Mouse (Mus musculus) heart, embryonic 12.5 days (tissue): ENCODE results near the gene Klrb1f. TPM values are rescaled to one million over a fixed set of nuclear protein-coding genes. Genes with fewer than 3 reads are reported as not detected.
"Not testable (repeated sequence)": the region's sequence is repeated elsewhere in the genome, so short reads cannot be mapped to it uniquely, and the experiment has no call there.

Source experiments
- ATAC-seq: fragments of 200-750 bp; cut with Nextera tagmentation; 2 replicates; pipeline ENCODE4 v1.8.0; 2017; ENCODE audit warnings: moderate TSS enrichment, moderate library complexity; ENCODE audit not compliant: insufficient number of reproducible peaks, low FRiP score
- H3K27ac ChIP-seq: fragments of 300-500 bp; sonication (generic); 2 replicates; pipeline ENCODE4 v1.5.1; 2016; ENCODE audit warnings: mild to moderate bottlenecking, moderate library complexity; ENCODE audit not compliant: poor library complexity, severe bottlenecking
- H3K27me3 ChIP-seq: fragments of 300-500 bp; sonication (generic); replicated peaks from 2 replicates; pipeline ENCODE4 v1.6.1; 2016; ENCODE audit warnings: mild to moderate bottlenecking, moderate library complexity
- H3K36me3 ChIP-seq: fragments of 300-500 bp; sonication (generic); 2 replicates; pipeline ENCODE4 v1.6.1; 2016; ENCODE audit warnings: mild to moderate bottlenecking, moderate library complexity
- H3K4me1 ChIP-seq: fragments of 300-500 bp; sonication (generic); replicated peaks from 2 replicates; pipeline ENCODE4 v1.6.1; 2016; ENCODE audit warnings: mild to moderate bottlenecking
- H3K4me2 ChIP-seq: fragments of 300-500 bp; sonication (generic); 2 replicates; pipeline ENCODE4 v1.6.1; 2016; ENCODE audit warnings: mild to moderate bottlenecking, moderate library complexity
- H3K4me3 ChIP-seq: fragments of 300-500 bp; sonication (generic); 2 replicates; pipeline ENCODE4 v1.5.1; 2016; ENCODE audit warnings: mild to moderate bottlenecking
- H3K9ac ChIP-seq: fragments of 300-500 bp; sonication (generic); 2 replicates; pipeline ENCODE4 v1.6.1; 2016; ENCODE audit warnings: mild to moderate bottlenecking, moderate library complexity
- H3K9me3 ChIP-seq: fragments of 300-500 bp; sonication (generic); replicated peaks from 2 replicates; pipeline ENCODE4 v1.6.1; 2016; ENCODE audit warnings: mild to moderate bottlenecking, moderate library complexity
- WGBS: fragments of 180-500 bp; shearing (Covaris S2); methylation state at CpG from one replicate; pipeline ENCODE4 v1.1.7; 2016; 5-methylcytosine and 5-hydroxymethylcytosine counted together
- polyA plus RNA-seq: library from polyadenylated mRNA; unstranded; fragments of >200 nt; fragmentation: Nextera tagmentation; extraction: Ambion mirVana; gene quantifications from 2 replicates; pipeline ENCODE4 v1.2.1, GENCODE M21; 2016

Klrb1f gene
- polyA plus RNA-seq, 1 experiment from 2014 or later = not detected

- H3K4me1 ChIP-seq, H3K27ac ChIP-seq, ATAC-seq, H3K4me2 ChIP-seq, H3K9ac ChIP-seq, H3K27me3 ChIP-seq, H3K36me3 ChIP-seq, H3K4me3 ChIP-seq: not testable (repeated sequence)
- WGBS = 85% methylated on average over 8 of the region's 8 CpGs
- H3K9me3 ChIP-seq = peaks cover 19% of the 10 kb centered on the region
Observed at GRCm38 (mm10) chr6:129088596-129088995, 42.9 kb downstream of the Klrb1f start.

DNA sequence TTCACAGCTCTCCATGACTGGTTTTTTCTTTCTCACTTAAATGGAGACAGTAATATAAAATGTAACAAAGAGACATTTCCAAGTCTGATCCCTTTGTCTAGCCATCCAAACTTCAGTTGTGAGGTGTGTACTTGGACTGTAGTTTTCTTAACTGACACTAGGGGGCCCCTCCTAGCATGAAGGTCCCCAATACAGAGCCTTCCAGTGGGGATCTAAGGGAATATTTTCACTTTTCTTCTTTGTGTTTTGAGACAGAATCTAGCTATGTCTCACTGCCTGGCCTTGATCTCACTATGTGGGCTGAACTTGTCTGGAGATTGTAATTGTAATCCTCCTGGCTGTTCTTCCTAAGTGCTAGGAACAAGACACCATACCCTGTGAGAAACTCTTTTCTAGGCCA lies 49.5 kb downstream of the Klrb1f start:
- no peak for ATAC-seq
- no peak overlapping the region for H3K4me3 ChIP-seq
- no peak overlapping the region for H3K9ac ChIP-seq
- H3K36me3 ChIP-seq = no peaks in the 10 kb centered on the region
- no peak overlapping the region for H3K4me2 ChIP-seq
- no peaks in the 10 kb centered on the region for H3K27me3 ChIP-seq
- peaks cover 13% of the 10 kb centered on the region for H3K9me3 ChIP-seq
- no peaks in the 10 kb centered on the region for H3K4me1 ChIP-seq
- no peak overlapping the region for H3K27ac ChIP-seq

DNA sequence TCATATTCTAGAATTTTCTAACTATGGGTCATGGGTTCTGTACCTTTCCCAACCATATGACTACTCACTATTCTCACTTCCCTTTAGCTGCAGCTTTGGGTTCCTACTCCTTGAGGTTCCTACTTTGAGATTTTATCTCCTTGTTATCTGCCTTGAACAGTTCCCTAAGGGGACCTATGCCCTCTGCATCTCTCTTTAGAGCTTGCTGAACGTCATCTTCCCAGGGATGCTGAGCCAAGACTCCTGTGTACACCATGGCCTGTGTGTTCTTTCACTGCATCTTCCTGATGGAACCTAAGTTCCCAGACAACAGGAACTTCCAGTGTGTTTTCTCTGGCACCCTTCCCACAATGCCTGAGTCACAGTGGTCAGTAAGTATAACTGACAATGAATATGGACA lies 52.2 kb downstream of the Klrb1f start:
- Histone ChIP-seq H3K27ac (no peak overlapping the region), H3K4me3 (no peak overlapping the region), H3K27me3 (no peaks in the 10 kb centered on the region), H3K4me1 (no peaks in the 10 kb centered on the region), H3K9ac (no peak overlapping the region), H3K4me2 (no peak overlapping the region), H3K36me3 (no peaks in the 10 kb centered on the region), H3K9me3 (no peaks in the 10 kb centered on the region)
- 29% methylated on average over 1 of the region's 1 CpGs for WGBS
- no peak for ATAC-seq

- not testable (repeated sequence) for H3K27ac ChIP-seq, H3K4me2 ChIP-seq, H3K9ac ChIP-seq, ATAC-seq, H3K9me3 ChIP-seq, H3K4me3 ChIP-seq, H3K27me3 ChIP-seq, H3K36me3 ChIP-seq, H3K4me1 ChIP-seq
- WGBS = 56% methylated on average over 1 of the region's 1 CpGs
Observed at GRCm38 (mm10) chr6:129100794-129101193, 55.1 kb downstream of the Klrb1f start, which contains the start of gene Clec2e. Gene Clec2e, minus strand, starts transcription at chr6:129100913.

DNA sequence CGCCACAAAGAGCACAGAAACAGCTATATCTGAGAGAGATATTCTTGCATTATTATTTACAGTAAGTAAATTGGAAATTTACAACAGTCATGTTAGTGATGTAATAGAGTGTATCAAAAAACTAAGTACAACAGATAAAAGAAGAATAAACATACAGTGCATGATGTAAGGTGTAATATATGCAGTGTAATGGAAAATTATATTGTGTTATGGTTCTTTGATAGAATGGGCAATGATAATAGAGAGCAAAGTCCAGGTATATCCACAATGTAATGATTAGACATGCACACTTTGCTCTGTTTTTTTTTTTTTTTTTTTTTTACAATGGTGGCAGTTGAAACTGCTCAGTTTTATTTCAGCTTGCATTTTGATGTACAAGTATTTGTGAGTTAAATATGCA lies 55.9 kb downstream of the Klrb1f start:
- H3K4me3 ChIP-seq = no peak overlapping the region
- no peaks in the 10 kb centered on the region for H3K36me3 ChIP-seq
- no peak overlapping the region for H3K4me2 ChIP-seq
- no peaks in the 10 kb centered on the region for H3K9me3 ChIP-seq
- ATAC-seq = no peak
- no peaks in the 10 kb centered on the region for H3K27me3 ChIP-seq
- no peaks in the 10 kb centered on the region for H3K4me1 ChIP-seq
- 72% methylated on average over 1 of the region's 1 CpGs for WGBS
- H3K9ac ChIP-seq = no peak overlapping the region
- no peak overlapping the region for H3K27ac ChIP-seq

DNA sequence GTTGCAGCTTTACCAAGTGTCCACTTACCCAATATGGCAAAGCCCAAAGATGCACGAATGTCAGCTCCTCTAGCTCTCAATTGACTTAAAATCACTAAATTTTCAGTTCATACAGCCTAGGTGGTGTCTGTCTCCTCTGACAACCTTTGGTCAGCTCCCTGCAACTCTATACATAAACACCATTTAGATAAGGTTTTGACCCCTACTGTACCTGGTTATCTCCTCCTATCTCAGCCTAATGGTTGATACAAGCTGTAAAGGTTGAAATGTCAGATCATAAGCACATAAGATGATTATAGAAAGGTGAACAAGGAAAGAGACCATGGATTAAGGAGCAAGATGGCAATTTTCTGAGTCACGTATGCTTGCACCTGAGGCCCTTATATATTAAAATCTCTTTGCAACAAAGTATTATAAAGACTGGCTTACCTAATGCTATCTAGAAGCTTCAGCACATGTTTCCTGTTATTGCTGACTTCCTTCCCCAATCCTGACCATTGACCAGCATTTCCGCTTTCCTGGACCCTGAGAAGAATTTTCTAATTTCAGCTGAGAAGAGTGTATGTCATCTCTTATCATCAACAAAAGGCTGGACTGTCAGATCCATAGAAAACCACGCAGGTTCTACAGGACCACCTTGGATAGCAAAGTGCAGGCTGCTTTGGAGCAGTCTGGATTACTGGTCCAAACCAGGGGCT lies 57.3 kb downstream of the Klrb1f start:
- no peak overlapping the region for H3K4me2 ChIP-seq
- no peak for ATAC-seq
- WGBS = 65% methylated on average over 4 of the region's 4 CpGs
- no peak overlapping the region for H3K9ac ChIP-seq
- no peaks in the 10 kb centered on the region for H3K4me1 ChIP-seq
- H3K27me3 ChIP-seq = no peaks in the 10 kb centered on the region
- no peak overlapping the region for H3K4me3 ChIP-seq
- no peaks in the 10 kb centered on the region for H3K9me3 ChIP-seq
- H3K27ac ChIP-seq = no peak overlapping the region
- H3K36me3 ChIP-seq = no peaks in the 10 kb centered on the region

Other genes with a start within 250 kb of the Klrb1f start
- not detected in 2 replicates for gene Gm44511, start 219.6 kb upstream of the Klrb1f start, polyA plus RNA-seq
- not detected in 2 replicates for gene Klrb1b, start 219.6 kb upstream of the Klrb1f start, polyA plus RNA-seq
- not detected in 2 replicates for gene Clec2i, start 158.3 kb upstream of the Klrb1f start, polyA plus RNA-seq
- gene BC035044, start 154.8 kb upstream of the Klrb1f start, polyA plus RNA-seq = 0.68 TPM in 1 of 2 replicates, not detected in the other
- gene Clec2g, start 111.5 kb upstream of the Klrb1f start, polyA plus RNA-seq = not detected in 2 replicates
- not detected in 2 replicates for gene Clec2e, start 55.0 kb downstream of the Klrb1f start, polyA plus RNA-seq
- gene Clec2d, start 134.7 kb downstream of the Klrb1f start, polyA plus RNA-seq = 0.14 and 0.21 TPM in 2 replicates
- gene Cd69, start 229.5 kb downstream of the Klrb1f start, polyA plus RNA-seq = not detected in 2 replicates